Mouse (Mus musculus) forebrain, embryonic 11.5 days (tissue): Measurements from ENCODE around the gene Cmpk2. TPM values are rescaled to one million over a fixed set of nuclear protein-coding genes. Genes with fewer than 3 reads are reported as not detected.

Experiments used
- polyA plus RNA-seq: library from polyadenylated mRNA; unstranded; fragments of >200 nt; fragmentation: Nextera tagmentation; extraction: Ambion mirVana; gene quantifications from 2 replicates; pipeline ENCODE4 v1.2.1, GENCODE M21; 2014

Gene Cmpk2
- polyA plus RNA-seq, 1 experiment from 2014 or later, result 7.4 TPM

Other genes starting within 250 kb of the Cmpk2 start
- gene Rnf144a, start 54.0 kb upstream of the Cmpk2 start, polyA plus RNA-seq, result 36.8 and 39.3 TPM in 2 replicates
- gene Rsad2, start 12.8 kb upstream of the Cmpk2 start, polyA plus RNA-seq, result 0.11 and 0.25 TPM in 2 replicates